Comparison of ENCODE assay signal across 32 mouse cellular contexts in genomic region chr6:128025997-128026396, GRCm38 (mm10).
"Had no signal": no experiment of that assay in that cellular context is flagged by ENCODE, and none has a peak within 500 bp of the region (broad histone marks: within the 10 kb centered on the region; RNA-seq: fewer than 3 reads in every experiment).

No protein-coding gene starts in this region.

- ATAC-seq: hindbrain, embryonic 16.5 days; hindbrain, postnatal 0 days; inflammation-experienced regulatory T-cells, adult 6 months; intestine, embryonic 15.5 days; intestine, embryonic 16.5 days; intestine, postnatal 0 days had no signal

- H3K9ac ChIP-seq: heart, embryonic 15.5 days; hindbrain, embryonic 12.5 days; hindbrain, embryonic 13.5 days; hindbrain, embryonic 14.5 days; hindbrain, embryonic 15.5 days; intestine, embryonic 15.5 days; kidney, embryonic 15.5 days had no signal

- DNase-seq: heart, adult 2 months; heart, postnatal 10 days; heart, postnatal 36 days; kidney, adult 11 months; kidney, adult 18-20 months; kidney, adult 2 months; kidney, adult 8-10 months; kidney, adult 9 months; kidney, postnatal 10 days; kidney, postnatal 14 days; kidney, postnatal 25 days; kidney, postnatal 36 days; kidney, postnatal 4 days; layer of hippocampus, adult 9-11 months; layer of hippocampus, postnatal 36 days had no signal

- H3K4me2 ChIP-seq: heart, embryonic 11.5 days; heart, embryonic 15.5 days; hindbrain, embryonic 12.5 days; hindbrain, embryonic 13.5 days; hindbrain, embryonic 14.5 days; hindbrain, embryonic 15.5 days; intestine, embryonic 15.5 days; kidney, embryonic 15.5 days had no signal

- H3K36me3 ChIP-seq: heart, embryonic 15.5 days; hindbrain, embryonic 10.5 days; hindbrain, embryonic 12.5 days; hindbrain, embryonic 13.5 days; hindbrain, embryonic 15.5 days; intestine, embryonic 15.5 days; kidney, embryonic 15.5 days had no signal

- H3K27me3 ChIP-seq: heart, embryonic 15.5 days; hindbrain, embryonic 12.5 days; hindbrain, embryonic 15.5 days; intestine, embryonic 15.5 days; kidney, embryonic 15.5 days had no signal

- H3K4me3 ChIP-seq: heart, adult 2 months; heart, embryonic 15.5 days; hindbrain, embryonic 10.5 days; hindbrain, embryonic 12.5 days; hindbrain, embryonic 13.5 days; hindbrain, embryonic 15.5 days; intestine, embryonic 15.5 days; kidney, embryonic 15.5 days; layer of hippocampus, adult 2 months; left cerebral cortex, adult 2 months had no signal

- H3K9me3 ChIP-seq: heart, embryonic 15.5 days; hindbrain, embryonic 10.5 days; hindbrain, embryonic 12.5 days; hindbrain, embryonic 13.5 days; hindbrain, embryonic 15.5 days; intestine, embryonic 15.5 days; kidney, embryonic 15.5 days had no signal

- H3K27ac ChIP-seq: heart, adult 2 months; heart, embryonic 15.5 days; hindbrain, embryonic 10.5 days; hindbrain, embryonic 12.5 days; hindbrain, embryonic 13.5 days; hindbrain, embryonic 14.5 days; hindbrain, embryonic 15.5 days; hindbrain, postnatal 0 days; intestine, embryonic 15.5 days; kidney, embryonic 15.5 days; kidney, postnatal 0 days; layer of hippocampus, adult 2 months; left cerebral cortex, adult 2 months had no signal
